Mouse (Mus musculus) lung, postnatal 14 days (tissue): ENCODE results near the gene Psip1.
"Not testable (repeated sequence)": the region's sequence is repeated elsewhere in the genome, so short reads cannot be mapped to it uniquely, and the experiment has no call there.

Experiments
- DNase-seq: peaks from one replicate; pipeline ENCODE4 v3.0.0; 2021

The Psip1 gene

DNA sequence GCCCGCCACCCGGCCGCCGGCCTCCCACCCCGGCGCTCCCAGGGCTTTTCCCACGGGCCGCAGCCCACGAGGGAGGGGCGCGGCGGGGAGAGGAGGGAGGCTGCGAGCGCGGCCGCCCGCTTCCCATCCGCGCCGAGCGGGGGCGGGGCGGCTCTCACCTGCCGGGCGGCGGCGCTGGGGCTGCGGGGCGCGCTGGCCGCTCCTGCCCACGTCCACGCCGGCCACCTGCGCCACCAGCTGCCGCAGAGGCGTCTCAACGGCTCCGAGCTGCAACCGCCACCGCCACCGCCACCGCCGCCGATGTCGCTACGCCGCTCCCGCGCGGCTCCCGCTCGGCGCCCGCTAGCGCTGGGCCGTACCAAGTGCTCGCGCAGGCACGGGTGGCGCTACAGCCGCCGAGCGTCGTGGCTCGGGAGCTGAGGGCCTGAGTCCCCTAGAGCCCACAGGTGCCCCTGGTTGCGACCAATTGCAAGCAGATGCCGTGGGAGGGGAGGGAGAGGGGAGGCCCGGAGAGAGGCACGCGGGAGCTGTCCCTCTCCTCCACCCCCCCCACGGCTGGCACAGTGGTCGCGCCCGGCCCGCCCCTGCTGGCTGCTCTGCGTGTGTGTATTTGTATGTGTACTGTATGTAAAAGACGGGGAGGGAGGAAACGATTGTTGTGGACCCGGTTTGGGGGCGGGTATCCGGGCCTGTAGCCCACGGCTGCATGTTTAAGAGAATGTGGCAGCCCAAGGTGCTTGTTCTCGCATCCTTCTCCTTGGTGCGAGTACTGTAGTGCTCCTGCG, at the start of gene Psip1:
TSS of gene Psip1 (minus strand) at position 343 of the 785 bp plus-strand sequence.
- DNase-seq: peak; percentile 88

DNA sequence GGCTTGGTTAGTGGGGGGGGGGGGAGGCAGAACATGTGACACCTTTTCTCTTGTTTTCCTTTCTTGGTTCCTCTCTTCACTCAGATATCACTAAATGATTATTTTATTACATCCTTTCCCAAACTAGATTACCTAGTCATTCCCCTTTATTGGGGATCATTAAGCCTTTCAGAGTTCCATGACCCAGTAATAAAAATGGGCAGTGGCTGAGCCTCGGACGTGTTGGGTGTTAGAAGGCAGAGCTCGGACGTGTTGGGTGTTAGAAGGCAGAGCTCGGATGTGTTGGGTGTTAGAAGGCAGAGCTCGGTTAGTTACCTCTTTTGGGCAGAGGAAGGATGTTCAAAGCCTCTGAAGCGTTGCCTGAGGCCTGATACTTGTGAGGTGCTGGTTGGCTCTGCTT, 47.8 kb upstream of the Psip1 start:
- no peak for DNase-seq

- DNase-seq: no peak
Measured at GRCm38 (mm10) chr4:83533168-83533911, 47.1 kb upstream of the Psip1 start.

DNA sequence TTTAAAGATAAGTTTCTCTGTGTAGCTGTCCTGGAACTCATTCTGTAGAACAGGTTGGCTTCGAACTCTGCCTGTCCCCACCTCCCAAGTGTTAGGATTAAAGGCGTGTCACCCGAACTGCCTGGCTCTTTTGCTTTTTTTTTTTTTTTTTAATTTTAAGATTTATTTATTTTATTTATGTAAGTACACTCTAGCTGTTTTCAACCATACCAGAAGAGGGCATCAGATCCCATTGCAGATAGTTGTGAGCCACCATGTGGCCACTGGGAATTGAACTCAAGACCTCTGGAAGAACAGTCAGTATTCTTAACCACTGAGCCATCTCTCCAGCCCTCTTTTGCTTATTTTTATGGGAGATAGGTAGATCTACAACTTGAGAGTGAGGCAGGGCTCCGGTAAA, 43.8 kb upstream of the Psip1 start:
- DNase-seq: not testable (repeated sequence)

- peak; percentile 43 for DNase-seq
Measured at GRCm38 (mm10) chr4:83527921-83528320, 41.7 kb upstream of the Psip1 start.

DNA sequence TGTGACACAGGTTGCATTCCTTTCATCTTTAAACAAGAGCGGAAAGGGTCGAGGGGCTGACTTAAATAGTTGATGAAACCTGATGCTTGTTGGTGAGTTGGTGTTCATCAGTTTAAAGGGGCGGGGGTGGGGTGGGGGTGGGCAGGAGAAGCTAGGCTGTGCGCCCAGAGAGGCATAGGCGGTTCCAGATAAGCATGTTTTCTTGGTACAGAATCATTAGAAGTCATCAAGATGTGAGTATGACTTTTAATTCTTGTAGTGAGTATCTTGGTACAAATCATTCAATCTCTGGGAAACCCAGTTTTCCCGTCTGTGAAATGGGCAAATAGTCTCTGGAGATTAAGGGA, 40.7 kb upstream of the Psip1 start:
- no peak for DNase-seq

DNA sequence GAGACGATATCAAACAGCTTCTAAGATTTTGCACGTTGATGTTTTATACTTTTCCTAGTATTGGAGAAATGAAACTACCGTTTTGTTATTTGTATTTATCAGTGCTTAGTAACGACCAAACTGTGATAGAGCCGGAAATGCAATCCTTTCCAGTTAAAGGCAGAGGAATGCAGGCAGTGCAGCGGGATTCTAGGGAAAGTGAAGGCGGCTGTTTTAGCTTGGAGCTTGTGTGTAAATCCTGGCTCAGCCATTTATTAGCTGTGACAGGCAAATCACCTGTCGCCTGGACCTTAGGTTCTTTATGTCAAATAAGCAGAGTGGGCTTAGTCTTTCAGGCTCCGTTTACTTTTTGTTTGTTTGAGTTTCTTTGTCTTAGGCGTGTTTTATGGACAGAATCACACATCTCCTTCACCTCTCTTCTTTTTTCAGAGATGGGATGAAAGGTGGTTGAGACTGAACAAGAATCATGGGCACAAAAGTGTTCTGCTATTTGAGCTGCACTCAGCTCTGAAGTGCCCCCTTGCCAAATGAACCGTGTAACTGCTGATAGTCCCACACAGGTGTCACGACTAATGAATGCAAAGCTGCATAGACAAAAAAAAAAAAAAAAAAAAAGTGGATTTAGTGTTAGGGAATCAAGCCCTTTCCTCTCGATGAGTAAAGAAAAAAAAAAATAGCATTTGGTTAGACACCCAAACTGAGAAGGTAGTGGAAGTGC, 40.2 kb upstream of the Psip1 start:
- DNase-seq: no peak

DNA sequence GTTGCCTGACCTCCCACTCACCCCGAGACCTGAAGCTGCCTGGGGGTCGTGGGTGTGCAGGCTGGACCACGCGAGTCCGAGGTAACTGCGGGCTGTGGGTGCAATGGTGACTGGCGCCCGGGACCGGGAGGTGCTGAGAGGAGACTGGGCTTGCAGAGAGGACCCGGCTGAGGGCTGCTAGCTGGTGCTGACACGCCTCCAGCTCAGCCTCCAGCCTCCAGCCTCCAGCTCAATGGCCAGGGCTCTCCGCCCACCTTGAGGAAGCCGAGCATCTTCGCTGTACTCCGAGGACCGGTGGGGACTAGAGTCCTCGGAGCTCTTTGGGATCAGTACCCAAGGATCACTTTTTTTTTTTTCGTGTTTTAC, 39.4 kb upstream of the Psip1 start:
- no peak for DNase-seq

GRCm38 (mm10) chr4:83524843-83525689, 38.8 kb upstream of the Psip1 start, which contains the start of gene Ccdc171:
Gene Ccdc171, plus strand, starts transcription at chr4:83525545.
- DNase-seq: peak; percentile 94

DNA sequence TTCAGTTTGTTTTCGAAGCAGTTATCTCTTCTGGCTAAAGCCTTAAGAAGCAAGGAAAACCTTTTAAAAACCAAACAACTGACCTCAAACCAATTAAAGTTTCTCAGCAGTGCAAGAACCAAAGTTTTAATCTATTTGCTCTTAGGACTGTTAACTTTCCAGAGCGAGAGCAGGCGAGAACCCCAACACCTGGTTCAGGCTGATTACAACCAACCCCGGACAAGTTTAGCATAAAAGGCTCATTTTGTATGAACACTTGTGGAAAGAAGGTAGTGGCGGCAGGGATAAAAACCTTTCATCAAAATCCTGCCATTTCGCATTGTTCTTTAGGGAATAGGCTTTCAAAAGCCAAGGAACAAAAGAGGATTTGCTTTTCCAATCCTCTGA, 38.2 kb upstream of the Psip1 start:
- DNase-seq: no peak

- DNase-seq: no peak
Measured at GRCm38 (mm10) chr4:83522066-83522465, 35.8 kb upstream of the Psip1 start.

DNA sequence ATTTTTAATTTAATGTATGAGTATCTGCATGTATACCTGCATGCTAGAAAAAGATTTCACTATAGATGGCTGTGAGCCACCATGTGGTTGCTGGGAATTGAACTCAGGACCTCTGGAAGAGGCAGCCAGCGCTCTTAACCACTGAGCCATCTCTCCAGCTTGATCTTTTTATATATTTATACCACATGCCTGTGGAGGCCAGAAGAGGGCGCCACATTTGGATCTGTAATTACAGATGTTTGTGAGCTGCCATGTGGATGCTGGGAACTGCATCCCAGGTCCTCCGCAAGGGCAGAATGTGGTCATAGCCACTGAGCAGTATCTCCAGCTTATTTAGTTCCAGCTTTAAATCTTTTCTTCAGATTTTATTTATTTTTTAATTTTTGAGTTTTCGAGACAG, 34.0 kb upstream of the Psip1 start:
- no peak for DNase-seq

DNA sequence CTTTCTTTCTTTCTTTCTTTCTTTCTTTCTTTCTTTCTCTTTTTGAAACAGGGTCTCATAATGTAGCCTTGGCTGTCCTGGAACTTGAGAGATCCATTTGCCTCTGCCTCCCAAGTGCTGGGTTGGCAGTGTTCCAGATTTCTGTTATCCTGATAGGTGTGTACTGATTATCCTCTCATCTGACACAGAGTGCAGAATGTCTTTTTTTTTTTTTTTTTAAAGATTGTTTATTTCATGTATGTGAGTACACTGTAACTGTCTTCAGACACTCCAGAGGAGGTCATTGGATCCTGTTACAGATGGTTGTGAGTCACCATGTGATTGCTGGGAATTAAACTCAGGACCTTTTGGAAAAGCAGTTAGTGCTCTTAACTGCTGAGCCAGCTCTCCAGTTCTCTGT, 33.5 kb upstream of the Psip1 start:
- DNase-seq: no peak

DNA sequence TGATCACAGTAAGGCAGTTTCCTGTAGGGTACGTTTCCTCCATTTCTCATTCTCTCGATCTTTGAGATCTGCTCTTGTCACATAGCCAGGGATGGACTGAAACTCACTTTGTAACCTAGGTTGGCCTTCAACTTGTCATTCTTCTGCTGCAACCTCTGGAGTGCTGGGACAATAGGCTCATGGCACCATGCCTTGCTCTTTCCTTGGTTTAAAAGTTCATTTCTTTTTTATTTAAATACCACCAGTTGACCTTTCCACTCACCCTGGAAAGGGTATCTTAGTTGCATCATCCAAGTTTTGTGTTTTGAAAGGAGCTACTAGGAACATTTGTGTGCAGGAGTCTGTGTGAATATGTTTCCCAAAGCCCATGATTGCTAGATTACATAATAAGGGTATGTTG, 32.9 kb upstream of the Psip1 start:
- no peak for DNase-seq

GRCm38 (mm10) chr4:83516144-83516543, 29.9 kb upstream of the Psip1 start:
- not testable (repeated sequence) for DNase-seq

- DNase-seq: no peak
Measured at GRCm38 (mm10) chr4:83514976-83515669, 28.9 kb upstream of the Psip1 start.

GRCm38 (mm10) chr4:83514183-83514582, 27.9 kb upstream of the Psip1 start:
- DNase-seq: no peak

GRCm38 (mm10) chr4:83512644-83513043, 26.4 kb upstream of the Psip1 start:
- DNase-seq: no peak

GRCm38 (mm10) chr4:83512217-83512616, 26.0 kb upstream of the Psip1 start:
- DNase-seq: no peak

- no peak for DNase-seq
Measured at GRCm38 (mm10) chr4:83511083-83511482, 24.8 kb upstream of the Psip1 start.

- no peak for DNase-seq
Measured at GRCm38 (mm10) chr4:83509600-83509999, 23.3 kb upstream of the Psip1 start.

GRCm38 (mm10) chr4:83501037-83501430, 14.8 kb upstream of the Psip1 start:
- DNase-seq: no peak
